Mouse (Mus musculus) urinary bladder, postnatal 10 days (tissue): ENCODE results near the gene Abcf2.

ENCODE experiments used
- DNase-seq: peaks from one replicate; pipeline ENCODE4 v3.0.0; 2022; ENCODE audit warnings: low spot score

Gene Abcf2

DNA sequence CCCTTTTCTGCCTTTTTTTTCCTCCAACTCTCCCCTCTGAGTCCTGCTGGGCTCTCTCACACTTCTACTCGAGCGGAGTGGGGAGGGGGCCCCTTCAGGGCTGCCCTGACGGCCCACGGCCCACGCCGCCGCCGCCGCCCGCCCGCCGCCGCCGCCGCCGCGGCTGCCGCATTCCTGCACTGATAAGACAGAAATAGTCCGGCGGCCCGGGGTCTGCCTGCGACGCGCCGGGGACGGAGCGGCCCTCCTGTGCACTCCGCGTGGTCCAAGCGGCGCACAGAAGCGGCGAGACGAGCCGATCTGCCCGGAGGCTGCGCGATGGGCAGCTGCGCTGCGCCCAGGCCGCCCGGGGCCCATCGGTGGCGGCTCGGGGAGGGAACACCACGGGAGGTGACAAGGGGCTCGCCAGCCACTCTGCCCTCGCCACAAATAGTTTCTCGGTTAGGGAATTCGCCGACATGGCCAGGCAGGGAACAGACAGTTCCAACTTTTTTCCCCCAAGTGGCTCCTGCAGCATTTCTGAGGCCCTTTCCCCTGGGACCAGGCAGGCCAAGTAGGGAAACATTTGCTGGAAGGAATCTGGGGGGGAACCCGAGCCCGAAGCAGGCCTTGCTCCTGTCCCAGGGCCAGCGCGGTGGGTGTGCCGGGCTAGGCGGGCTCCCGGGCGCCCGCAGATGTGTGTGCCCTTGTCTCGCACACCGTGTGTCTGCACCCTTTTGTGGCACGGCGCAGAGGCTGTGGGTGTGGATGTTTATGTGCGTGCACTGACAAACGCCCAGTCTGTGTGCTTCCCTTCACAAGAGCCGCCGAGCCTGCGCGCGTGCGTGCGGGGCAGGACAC lies 24.9 kb upstream of the Abcf2 start:
- no peak for DNase-seq

DNA sequence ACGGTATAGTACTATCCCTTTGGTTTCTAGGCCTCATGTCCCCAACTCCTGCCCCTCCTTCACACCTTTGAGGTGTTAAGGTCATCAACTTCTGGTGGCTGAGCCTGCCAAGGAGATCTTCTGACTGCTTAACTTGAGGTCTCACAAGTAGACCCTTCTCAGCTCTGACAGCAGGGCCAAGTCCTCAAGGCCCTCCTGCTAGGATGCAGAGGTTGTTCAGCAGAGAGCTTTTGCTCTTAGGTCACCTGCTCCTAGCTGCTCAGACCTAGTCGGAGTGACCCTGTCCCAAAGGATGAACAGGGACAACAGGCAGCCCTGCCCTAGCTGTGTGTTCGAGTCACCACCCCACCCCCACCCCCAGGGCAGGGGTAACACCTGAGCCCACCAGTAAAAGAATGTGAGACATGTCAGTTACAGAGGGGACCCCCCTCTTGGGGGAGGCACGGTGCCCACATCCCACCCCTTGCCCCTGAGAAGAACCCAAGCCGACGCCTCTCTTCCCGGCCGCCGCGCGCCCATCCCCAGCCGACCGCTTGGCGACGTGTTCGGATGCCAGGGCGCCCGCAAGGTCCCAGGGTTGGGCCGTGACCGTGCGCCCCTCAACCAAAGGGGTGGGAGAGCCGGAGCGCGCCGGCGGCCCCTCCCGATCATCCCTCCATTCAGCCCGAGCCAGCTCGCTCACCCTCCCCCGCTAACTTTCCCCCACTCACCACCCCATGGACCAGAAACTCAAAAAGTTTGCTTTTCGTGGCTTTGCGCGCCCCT lies 24.0 kb upstream of the Abcf2 start:
- no peak for DNase-seq

DNA sequence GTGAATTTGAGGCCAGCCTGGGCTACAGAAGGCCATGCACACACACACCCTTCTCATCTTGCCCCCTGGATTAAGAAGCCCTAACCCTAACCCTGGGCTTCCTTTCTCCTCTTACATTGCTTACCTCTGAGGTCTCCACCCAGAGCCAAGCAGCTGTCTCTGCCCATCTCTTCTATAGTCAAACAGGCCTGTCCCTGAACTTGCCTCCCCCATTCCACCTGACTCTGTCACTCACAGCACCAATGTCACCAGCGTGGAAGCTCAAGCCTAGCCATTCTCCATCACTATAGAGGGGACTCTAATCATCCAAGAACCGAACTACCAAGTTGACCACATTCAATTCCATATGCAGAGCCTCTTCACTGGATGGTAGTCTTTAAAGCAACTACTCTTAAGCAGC lies 23.0 kb upstream of the Abcf2 start:
- no peak for DNase-seq

DNA sequence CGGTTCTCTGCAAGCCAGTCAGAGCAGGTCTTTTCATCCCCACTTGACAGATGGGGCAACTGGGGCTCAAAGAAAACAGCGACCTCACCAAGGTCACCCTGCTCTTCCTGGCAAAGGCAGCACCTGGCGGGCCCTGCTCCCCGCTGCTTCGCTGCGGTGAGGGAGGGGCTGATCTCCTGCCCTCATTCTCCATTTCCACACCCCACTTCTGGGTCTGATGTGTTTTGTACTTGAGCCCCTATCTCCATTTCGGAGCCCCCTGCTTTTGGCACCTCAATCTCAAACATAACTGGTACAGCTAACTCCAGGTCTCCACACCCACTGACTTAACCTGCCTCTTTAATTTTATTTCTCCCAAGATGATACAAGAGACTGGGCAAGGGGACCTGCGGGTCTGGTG lies 21.9 kb upstream of the Abcf2 start:
- no peak for DNase-seq

DNA sequence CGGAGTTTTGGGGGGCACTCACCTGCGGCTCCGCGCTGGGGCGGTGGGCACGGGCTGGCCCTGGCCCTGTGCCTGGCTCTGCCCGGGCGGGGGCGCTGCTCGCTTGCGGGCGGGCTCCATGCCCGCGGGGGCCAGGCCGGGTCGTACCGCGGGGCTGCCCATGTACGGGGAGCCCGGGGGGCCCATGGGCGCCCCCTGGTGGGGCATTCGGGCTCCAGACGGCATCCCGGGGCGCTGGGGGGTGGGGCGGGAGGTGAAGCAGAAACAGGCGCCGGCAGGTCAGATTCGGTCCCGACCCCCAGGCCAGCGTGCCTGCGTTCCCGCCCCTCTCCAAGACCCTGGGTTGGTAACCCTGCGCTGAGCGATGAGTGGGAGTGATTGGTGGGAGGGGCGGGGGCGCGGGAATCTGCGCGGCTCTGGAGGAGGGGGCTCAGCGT lies 21.3 kb upstream of the Abcf2 start:
- no peak for DNase-seq

DNA sequence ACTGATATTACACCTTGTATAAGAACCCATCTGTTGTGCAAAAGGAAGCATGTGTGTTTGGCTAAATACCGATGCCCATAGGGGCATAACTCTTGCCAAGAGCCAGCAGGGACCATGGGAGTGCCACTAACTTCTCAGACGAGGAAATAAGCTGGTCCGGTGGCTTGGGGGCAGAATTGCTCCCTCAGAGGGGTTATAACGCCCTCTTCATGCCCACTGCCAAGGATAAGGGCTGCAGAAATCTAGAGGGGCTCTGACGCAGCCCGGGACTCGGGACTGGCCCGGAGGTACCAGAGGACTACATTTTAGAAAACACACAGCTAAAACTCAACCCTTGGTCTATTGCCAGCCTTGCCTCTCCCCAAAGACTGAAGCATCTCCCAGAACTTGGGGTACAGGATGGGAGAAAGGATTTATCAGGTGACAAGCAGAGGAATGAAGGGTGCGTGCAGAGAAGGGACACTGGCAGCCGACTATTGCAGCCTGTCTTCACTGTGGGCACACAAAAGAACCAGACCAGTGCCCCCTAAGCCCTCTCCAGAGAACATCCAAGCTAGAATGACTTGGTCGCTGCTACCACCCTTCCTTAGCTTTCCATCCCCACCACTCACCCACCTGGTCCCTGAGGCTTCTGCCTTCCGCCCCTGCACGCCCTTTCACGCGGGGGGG lies 20.8 kb upstream of the Abcf2 start:
- no peak for DNase-seq

DNA sequence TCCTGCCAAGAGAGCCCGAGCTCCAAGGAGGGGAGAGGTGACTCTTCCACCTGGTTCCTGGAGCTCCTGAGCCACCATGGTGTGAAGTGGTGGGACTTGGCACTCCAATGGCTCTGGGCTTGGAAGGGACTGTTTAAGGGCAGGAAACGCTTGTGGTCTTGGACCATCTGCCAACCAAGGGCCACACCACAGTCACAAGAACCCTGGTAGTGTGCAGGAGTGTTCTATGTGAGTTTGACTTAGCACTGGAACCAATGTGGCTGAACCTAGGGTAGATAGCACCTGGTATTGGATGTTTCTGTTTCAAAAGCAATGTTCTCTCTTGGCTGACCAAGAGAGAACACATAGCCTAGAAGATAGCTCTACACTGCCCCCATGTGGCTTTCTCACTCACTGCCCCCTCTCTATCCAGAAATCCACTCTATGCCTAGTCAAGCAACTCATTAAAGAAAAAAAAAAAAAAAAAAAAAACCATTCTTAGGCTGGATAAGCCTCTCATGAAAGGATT lies 20.0 kb upstream of the Abcf2 start:
- DNase-seq = no peak

DNA sequence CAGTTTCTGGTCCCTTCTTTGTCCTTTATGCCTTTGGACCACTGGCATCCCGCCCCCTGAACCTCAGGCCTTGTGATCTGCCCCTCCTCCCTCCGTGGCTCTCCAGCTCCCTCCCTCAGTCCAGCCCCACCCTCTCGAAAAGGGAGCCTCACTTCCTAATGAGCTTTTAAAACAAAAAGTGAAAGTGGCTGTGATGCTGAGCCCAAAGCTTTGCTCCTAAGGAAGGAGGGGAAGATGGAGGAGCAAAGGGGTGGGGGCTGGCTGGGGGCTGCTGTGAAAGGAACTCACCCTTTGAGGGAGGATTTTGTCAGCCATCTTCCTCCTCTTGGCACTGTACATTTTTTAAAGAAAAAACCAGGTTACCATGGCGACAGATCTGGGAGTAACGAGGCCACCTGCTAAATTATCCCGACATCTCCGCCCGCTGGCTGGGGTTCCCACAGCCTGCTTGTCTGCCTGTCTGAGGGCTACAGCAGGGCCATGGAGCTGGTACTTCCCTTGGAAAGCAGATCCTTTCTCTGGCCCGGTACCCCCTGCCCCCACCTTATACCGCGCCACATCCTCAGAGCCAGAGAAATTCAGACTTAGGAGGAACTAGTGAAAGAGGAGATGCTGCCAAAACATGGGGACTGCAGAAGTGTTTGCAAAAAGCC lies 19.4 kb upstream of the Abcf2 start:
- no peak for DNase-seq

DNA sequence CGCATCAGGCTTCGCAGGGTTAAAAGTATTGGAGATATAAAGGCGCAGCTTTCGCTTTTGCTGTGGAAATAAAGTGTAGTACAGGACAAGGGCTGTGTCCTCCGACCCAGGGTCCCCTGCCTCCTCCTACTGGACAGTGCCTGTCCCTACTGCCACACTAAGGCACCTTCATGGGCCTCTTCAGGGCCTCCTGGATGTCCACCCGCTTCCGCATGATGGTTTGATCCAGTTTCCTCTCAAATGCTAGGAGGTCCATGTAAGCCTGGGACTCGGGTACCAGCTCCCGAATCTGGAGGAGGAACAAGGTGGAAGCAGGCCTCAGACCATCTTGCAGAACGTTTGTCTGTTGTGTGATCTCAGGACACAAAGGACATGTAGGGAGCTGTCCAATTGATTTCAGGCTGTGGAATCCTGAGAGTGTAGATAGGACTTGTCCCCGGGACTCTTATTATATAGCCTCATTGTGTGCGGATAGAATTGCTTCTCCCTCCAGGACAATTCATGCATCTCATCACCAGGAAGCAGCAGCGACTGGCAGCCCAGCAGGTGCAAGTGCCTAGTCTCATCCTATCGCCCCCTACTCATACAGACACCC lies 18.6 kb upstream of the Abcf2 start:
- no peak for DNase-seq

DNA sequence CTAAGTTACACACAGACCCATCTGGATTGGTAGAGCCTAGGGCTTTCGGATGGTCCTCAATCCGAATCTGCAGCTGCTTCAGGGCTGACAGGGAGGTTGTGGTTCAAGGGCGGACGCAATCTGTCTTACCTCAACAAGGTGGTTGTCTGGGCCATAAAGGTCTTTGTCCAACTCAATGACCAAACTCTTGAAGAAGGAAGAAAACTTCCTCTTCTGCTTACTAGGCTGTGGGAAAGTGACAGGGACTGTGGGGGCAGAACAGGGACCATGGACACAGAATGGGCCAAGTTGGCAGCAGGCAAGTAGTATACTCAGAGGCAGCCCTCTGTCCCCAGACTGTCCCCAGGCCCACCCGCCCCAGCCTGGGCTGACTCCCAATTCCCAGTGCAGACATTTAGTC lies 18.0 kb upstream of the Abcf2 start:
- DNase-seq = no peak

DNA sequence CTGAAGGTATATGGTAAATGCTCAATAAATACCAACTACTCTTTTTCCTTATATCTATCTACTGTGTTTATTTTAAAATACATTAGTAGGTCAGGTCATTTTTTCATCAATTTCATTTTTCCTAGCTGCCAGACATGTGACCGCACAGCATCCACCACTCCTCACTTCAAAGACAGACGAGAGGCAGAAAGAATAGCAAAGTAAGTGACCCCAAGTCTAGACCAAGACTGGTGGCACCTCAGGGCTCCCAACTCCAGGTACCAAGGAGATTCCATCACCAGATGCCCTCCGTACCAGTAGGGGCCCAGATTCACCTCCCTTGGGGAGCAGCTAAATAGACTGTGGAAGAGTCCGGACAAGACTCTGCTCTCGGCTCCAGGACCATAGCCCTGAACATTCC lies 17.1 kb upstream of the Abcf2 start:
- DNase-seq = no peak

DNA sequence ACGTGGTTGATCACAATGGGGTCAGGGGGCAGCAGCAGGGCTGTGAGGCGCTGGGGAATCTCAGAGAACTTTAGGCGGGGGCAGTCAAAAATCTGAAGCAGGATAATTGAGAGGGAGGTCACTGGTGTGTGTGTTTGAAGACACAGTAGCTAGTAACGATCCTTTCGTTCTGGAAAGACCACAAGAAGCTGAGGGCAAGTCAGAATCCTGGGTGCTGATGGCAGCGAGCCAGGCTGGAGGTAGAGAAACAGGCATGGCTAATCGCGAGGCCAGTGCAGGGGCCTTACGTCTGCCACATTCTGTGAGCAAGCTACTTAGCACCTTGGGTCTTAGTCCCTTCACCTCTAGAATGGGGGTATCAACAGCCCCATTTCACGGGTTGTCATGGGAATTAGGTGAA lies 16.7 kb upstream of the Abcf2 start:
- DNase-seq = no peak

DNA sequence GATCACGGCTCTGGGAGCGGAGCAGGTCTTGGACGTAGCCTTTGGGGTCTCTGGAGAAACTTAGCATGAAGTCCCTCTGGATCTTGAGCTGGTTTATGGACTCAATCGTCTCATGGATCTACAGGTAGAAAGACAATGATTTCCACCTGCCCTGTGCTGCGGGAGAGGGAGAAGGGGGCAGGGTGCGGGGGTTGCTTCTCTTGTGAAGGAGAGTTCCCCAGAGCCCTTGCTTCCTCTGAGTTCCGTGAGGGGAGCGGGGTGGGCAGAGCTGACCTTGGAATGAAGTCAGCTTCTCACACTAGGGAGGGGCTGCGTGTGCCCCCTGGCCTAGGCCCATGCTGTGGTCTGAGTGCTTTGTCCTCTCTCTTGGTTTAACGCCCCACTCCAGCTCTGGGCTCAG lies 16.0 kb upstream of the Abcf2 start:
- no peak for DNase-seq

DNA sequence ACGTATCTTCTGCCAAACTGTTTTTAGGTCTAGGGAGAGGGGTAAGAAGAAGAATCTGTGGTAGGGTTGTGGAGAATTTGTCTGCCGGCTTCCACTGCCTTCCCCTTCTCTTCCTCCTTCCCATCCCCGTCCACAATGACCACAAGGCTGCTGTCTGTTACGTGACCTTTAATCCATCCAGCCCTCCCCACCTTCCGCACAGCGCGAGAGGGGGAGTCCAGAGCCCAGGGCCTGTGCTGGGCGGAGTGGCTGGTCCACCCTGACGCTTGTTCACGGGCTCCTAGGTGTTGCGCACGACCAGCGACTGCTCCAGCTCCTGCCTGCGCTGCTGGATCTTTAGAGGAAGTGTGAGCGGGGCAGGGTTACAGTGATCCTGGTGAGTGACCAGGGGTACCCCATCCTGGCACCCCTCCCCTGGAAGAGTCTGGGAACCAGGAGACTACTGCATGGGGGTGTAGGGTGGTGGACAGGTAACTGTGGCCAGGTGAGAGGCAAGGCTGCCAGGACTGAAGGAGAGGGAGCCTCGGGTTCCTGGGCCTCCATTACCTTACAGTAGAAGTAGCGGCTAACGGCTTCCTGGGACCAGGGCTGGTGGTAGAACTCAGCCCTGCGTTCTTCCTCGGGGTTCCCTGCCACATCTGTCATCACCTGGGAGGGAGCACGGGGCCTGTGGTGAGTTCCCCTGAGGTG lies 15.3 kb upstream of the Abcf2 start:
- no peak for DNase-seq

DNA sequence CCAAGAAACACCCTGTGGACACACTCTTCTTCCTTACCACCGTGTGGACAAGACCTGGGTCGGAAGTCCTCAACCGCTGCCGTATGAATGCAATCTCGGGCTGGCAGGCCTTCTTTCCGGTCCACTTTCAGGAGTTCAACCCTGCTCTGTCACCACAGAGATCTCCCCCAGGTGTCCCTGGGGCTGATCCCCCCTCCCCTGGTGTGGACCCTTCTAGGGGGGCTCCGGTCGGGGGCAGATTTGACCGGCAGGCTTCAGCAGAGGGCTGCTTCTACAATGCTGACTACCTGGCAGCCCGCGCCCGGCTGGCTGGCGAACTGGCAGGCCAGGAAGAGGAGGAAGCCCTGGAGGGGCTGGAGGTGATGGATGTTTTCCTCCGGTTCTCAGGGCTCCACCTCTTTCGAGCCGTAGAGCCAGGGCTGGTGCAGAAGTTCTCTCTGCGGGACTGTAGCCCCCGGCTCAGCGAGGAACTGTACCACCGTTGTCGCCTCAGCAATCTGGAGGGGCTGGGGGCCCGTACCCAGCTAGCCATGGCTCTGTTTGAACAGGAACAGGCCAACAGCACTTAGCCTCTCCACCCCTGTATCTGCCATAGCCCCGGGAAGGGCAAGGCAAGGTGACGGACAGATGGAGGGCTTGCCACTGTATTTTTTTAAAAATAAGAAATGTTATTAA lies 14.7 kb upstream of the Abcf2 start:
- DNase-seq = no peak

DNA sequence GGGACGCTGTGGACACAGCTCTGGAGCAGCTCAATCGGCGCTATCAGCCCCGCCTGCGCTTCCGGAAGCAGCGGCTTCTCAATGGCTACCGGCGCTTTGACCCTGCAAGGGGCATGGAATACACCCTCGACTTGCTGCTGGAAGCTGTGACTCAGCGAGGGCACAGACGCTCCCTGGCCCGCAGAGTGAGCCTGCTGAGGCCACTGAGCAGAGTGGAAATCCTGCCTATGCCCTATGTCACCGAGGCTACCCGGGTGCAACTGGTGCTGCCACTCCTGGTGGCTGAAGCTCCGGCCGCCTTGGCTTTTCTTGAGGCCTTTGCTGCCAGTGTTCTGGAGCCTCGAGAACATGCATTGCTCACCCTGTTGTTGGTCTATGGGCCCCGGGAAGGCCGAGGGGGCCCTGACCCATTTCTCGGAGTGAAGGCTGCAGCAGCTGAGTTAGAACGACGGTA lies 14.0 kb upstream of the Abcf2 start:
- DNase-seq = no peak

DNA sequence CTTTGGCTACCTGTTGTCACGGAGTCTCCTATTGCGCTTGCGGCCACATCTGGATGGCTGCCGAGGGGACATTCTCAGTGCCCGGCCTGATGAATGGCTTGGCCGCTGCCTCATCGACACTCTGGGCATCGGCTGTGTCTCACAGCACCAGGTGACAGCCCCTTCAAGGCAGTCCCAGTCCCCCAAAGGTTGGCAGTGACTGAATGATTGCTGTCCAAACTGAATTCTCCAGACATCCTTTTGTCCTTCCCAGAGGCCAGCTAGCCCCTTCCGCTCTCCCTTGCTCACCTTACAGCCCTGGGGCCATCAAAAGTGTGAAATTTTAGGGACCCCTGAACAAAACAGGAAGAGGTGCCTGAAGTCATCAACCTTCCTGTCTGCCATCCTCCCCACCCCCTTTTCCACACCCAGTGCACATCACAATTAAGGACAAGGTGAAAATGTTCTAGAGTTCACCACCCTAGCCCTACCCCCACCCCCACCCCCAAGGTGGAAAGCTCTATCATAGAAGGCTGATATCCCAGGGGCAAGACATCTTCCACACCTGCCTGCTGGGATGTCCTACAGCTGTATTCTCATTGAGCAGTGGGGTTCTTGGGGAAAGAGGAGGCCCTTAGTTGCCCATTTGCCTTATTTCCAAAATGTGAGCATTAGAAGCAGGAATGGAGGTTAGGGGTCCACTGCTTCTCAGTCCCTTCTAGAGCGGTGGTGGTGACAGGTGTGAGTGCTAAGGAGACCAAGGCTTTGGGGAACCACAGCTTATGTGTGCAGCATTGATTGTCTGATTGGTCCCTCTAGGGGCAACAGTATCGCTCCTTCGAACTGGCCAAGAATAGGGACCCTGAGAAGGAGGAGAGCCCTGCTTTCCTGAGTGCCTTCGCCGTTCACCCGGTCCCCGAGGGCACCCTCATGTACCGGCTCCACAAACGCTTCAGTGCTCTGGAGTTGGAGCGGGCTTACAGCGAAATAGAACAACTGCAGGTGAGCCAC lies 12.5 kb upstream of the Abcf2 start:
- no peak for DNase-seq

DNA sequence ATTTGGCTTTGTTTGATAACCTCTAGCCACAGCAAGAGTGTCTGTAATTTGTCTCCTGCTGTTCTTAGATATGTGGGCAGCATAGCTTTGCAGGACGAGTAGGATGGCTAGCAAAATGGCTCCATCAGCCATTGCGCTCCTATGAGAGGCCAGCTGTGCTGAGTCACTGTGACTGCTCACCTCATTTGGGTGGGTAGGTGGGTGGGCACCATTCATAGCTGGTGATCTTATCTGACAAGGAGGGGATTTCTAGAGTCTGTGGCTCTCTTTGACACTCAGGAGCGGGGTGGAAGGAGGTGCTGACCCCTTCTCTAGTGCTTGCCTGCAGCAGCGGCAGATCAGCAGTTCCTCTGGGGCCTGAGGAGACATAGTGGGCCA lies 9.9 kb upstream of the Abcf2 start:
- no peak for DNase-seq

DNA sequence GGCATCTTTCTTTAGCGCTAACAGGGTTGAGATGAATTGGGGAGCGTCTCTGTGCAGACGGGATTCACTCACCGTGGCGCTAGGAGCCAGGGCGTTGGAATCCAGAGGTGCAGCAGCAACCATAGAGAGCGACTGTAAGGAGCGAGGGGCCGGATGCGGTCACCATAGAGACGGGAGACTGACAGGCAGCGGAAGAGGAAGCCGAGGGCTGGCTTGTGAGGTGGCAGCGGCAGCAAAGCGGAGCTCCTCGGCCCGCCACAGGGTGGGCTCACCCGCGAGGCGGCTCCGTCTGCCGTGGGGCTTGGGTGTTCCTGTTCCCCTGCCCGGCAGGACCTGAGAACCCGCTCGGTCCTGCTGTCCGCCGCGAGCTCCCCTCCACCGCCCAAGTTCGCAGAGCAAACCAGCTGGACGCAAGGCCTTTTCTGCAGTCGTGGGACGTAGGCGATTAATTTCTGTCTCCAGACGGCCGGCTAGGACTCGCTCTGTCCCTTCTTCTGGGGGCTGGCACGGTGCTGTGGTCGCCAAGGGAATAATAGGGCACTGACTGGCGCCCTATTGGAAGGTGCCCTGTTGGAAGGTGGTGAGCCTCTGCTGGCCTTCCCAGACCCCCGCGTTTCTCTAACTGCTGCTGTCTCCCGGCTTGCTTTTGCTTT lies 9.4 kb upstream of the Abcf2 start, which contains the start of gene Chpf2:
Gene Chpf2 (plus strand): TSS at position 195 of the 653 bp plus-strand sequence.
- no peak for DNase-seq
